Mouse (Mus musculus) megakaryocyte, embryonic 14.5 days (primary cell): ENCODE measurements at regions not wholly inside any gene's neighbourhood (a gene's known extent, or its start where the extent isn't known, plus 50 kb on each side); places are given as distances from the start of the nearest gene placed in this dataset.

ENCODE experiments used
- FLI1 ChIP-seq: IDR thresholded peaks from 2 replicates; pipeline ENCODE4 v1.6.1; 2012; ENCODE audit warnings: low read length, inconsistent platforms, mixed read lengths
- GATA1 ChIP-seq: IDR thresholded peaks from 3 replicates; pipeline ENCODE4 v1.6.1; 2012; ENCODE audit warnings: mixed read lengths, low read length, inconsistent platforms, borderline replicate concordance

GRCm38 (mm10) chr3:78947183-78947582, 339.1 kb downstream of the Rapgef2 start:
- TF ChIP-seq GATA1 = no peak
- TF ChIP-seq FLI1 = no peak
